Mouse (Mus musculus) midbrain, embryonic 14.5 days (tissue): ENCODE data around the gene Lctl. TPM values are rescaled to one million over a fixed set of nuclear protein-coding genes. Genes with fewer than 3 reads are reported as not detected.
"Not testable (repeated sequence)": the region's sequence is repeated elsewhere in the genome, so short reads cannot be mapped to it uniquely, and the experiment has no call there.

Experiments used
- ATAC-seq: fragments of 200-750 bp; cut with Nextera tagmentation; 2 replicates; pipeline ENCODE4 v1.8.0; 2017; ENCODE audit warnings: moderate number of reproducible peaks, moderate library complexity; ENCODE audit not compliant: low FRiP score, low TSS enrichment
- DNase-seq: peaks from one replicate; pipeline ENCODE4 v3.0.0-alpha.2; 2015
- H3K27ac ChIP-seq: fragments of 300-500 bp; sonication (generic); replicated peaks from 2 replicates; pipeline ENCODE4 v1.5.1; 2014; ENCODE audit warnings: mild to moderate bottlenecking, low read depth, low read length, moderate library complexity
- H3K27me3 ChIP-seq: fragments of 300-500 bp; sonication (generic); 2 replicates; pipeline ENCODE4 v1.6.1; 2014; ENCODE audit warnings: low read length, control low read depth, mixed read lengths; ENCODE audit not compliant: control insufficient read depth, insufficient read depth
- H3K36me3 ChIP-seq: fragments of 300-500 bp; sonication (generic); 2 replicates; pipeline ENCODE4 v1.6.1; 2014; ENCODE audit warnings: low read length, control low read depth; ENCODE audit not compliant: control insufficient read depth, insufficient read depth
- H3K4me1 ChIP-seq: fragments of 300-500 bp; sonication (generic); 2 replicates; pipeline ENCODE4 v1.6.1; 2014; ENCODE audit warnings: mild to moderate bottlenecking, antibody characterized with exemption, low read length, control low read depth; ENCODE audit not compliant: control insufficient read depth, insufficient read depth
- H3K4me2 ChIP-seq: fragments of 300-500 bp; sonication (generic); 2 replicates; pipeline ENCODE4 v1.6.1; 2014; ENCODE audit warnings: mild to moderate bottlenecking, low read length, moderate library complexity
- H3K4me3 ChIP-seq: fragments of 300-500 bp; sonication (generic); replicated peaks from 2 replicates; pipeline ENCODE4 v1.5.1; 2014; ENCODE audit warnings: low read depth, low read length
- H3K9ac ChIP-seq: fragments of 300-500 bp; sonication (generic); replicated peaks from 2 replicates; pipeline ENCODE4 v1.6.1; 2014; ENCODE audit warnings: mild to moderate bottlenecking, low read length, moderate library complexity
- H3K9me3 ChIP-seq: fragments of 300-500 bp; sonication (generic); 2 replicates; pipeline ENCODE4 v1.6.1; 2016; ENCODE audit warnings: low read length, control low read depth, mixed read lengths; ENCODE audit not compliant: control insufficient read depth
- WGBS: fragments of 180-500 bp; shearing (Covaris S2); extraction: QIAGEN DNeasy Blood & Tissue Kit; methylation state at CpG from one replicate; pipeline ENCODE4 v1.1.7; 2014; 5-methylcytosine and 5-hydroxymethylcytosine counted together
- polyA plus RNA-seq: library from polyadenylated mRNA; unstranded; fragments of >200 nt; fragmentation: Nextera tagmentation; extraction: Ambion mirVana; gene quantifications from 2 replicates; pipeline ENCODE4 v1.2.1, GENCODE M21; 2014

Gene Lctl
- polyA plus RNA-seq, 1 experiment from 2014 or later = not detected

DNA sequence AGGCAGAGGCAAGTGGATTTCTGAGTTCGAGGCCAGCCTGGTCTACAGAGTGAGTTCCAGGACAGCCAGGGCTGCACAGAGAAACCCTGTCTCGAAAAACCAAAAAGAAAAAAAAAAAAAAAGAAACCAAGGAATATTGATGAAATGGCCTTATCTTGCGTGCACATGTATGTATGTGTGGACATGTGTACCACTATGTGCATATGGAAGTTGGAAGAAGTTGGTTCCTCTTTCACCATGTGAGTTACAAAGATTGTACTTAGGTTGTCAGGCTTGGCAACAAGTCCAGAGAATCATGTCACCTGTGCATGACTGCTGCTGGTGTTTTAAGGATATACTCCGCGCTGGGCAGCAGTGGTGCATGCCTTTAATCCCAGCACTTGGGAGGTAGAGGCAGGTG is 66.3 kb downstream of the Lctl start:
- 94% methylated on average over 5 of the region's 5 CpGs for WGBS
- H3K27me3 ChIP-seq, H3K4me2 ChIP-seq, H3K27ac ChIP-seq, H3K9ac ChIP-seq, H3K4me1 ChIP-seq, H3K9me3 ChIP-seq, H3K4me3 ChIP-seq, ATAC-seq, DNase-seq: not testable (repeated sequence)
- peaks cover 58% of the 10 kb centered on the region for H3K36me3 ChIP-seq

GRCm38 (mm10) chr9:64184166-64184840 is 67.4 kb downstream of the Lctl start:
- H3K36me3 ChIP-seq = peaks cover 61% of the 10 kb centered on the region

More at GRCm38 (mm10) chr9:64184166-64184840, 67.4 kb downstream of the Lctl start:
- peaks cover 8% of the 10 kb centered on the region; the same call in 1 of the 2 replicates for H3K4me1 ChIP-seq
- H3K9me3 ChIP-seq = no peaks in the 10 kb centered on the region
- no peak overlapping the region for H3K9ac ChIP-seq
- H3K4me2 ChIP-seq = no peak overlapping the region
- no peaks in the 10 kb centered on the region for H3K27me3 ChIP-seq
- DNase-seq (no peak), ATAC-seq (no peak)
- no peak overlapping the region for H3K27ac ChIP-seq
- H3K4me3 ChIP-seq = no peak overlapping the region
- 93% methylated on average over 5 of the region's 5 CpGs for WGBS

Other genes with a start within 250 kb of the Lctl start
- gene Smad6, start 95.1 kb upstream of the Lctl start, polyA plus RNA-seq = 0.67 and 2.0 TPM in 2 replicates
- 2.3 and 6.8 TPM in 2 replicates for gene Zwilch, start 56.0 kb downstream of the Lctl start, polyA plus RNA-seq
- gene Rpl4, start 56.2 kb downstream of the Lctl start, polyA plus RNA-seq = 640 and 695 TPM in 2 replicates
- gene Snapc5, start 62.1 kb downstream of the Lctl start, polyA plus RNA-seq = 25.6 and 29.7 TPM in 2 replicates
- gene Uchl4, start 118.1 kb downstream of the Lctl start, polyA plus RNA-seq = 2.9 and 3.0 TPM in 2 replicates
- 46.4 and 50.7 TPM in 2 replicates for gene Map2k1, start 136.5 kb downstream of the Lctl start, polyA plus RNA-seq
- gene Tipin, start 164.4 kb downstream of the Lctl start, polyA plus RNA-seq = 79.8 and 103 TPM in 2 replicates
- gene Dis3l, start 224.1 kb downstream of the Lctl start, polyA plus RNA-seq = 17.1 and 23.9 TPM in 2 replicates